Mouse (Mus musculus) kidney, postnatal 14 days (tissue): ENCODE results near the gene Lingo4.

Source experiments
- DNase-seq: peaks from one replicate; pipeline ENCODE4 v3.0.0; 2022; ENCODE audit warnings: mixed read lengths

The Lingo4 gene

DNA sequence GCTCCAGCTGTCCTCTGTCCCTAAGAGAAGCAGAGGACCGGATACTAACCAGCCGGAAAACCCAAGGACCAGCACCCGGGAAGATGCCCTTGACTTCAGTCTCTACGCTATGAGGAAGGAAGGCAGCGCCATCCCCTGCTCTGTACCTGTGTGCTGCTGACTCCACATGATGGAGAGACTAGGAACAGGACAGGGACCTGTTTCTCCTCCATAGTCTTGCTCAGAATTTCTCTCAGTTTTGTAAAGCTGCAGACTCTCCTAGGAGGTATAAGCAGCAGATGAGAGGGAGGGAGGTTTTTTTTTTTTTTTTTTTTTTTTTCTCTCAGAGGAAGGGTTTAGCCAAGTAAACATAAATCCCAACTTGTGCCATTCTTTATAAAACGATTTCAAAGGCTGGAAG is at the start of gene Lingo4:
Lingo4 (plus strand) TSS at position 301 of the 400 bp plus-strand sequence.
- DNase-seq, result no peak

DNA sequence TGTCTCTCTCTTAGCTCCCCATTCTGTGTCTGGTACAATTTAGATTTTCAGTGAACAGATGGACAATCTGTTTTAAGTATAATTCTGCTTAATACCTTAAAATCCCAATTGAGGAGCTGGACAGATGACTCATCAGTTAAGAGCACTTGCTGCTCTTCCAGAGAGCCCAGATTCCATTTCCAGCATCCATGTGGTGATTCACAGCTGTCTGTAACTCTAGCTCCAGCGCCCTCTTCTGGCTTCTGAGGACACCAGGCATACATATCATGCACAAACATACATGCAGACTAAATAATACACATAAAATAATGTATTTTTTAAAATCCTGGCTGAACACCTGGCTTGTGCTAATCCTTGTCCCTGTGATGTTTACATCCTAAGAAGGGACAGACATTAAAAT is 37.5 kb upstream of the Lingo4 start:
- DNase-seq, result no peak

GRCm38 (mm10) chr3:94362138-94362537 is 36.2 kb upstream of the Lingo4 start, which contains the start of gene C2cd4d:
C2cd4d (plus strand) TSS chr3:94362438.
- no peak for DNase-seq

GRCm38 (mm10) chr3:94363291-94364153 is 34.8 kb upstream of the Lingo4 start:
- DNase-seq, result peak; percentile 64

DNA sequence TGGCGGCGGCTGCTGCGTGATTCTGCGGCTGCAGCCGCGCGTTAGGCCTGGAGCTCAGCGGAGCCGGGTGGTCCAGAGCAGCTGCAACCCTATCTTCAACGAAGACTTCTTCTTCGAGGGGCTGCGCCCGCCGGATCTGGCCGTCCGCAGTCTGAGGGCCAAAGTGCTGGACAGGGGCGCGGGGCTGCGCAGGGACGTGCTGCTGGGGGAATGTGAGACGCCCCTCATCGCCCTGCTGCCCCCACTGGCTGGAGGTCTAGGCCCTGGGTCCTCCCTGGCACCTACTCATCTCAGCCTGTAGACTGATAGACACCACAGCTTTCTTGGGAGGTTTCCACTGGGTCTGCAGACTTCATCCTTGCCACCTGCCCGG is 34.2 kb upstream of the Lingo4 start:
- DNase-seq, result no peak

DNA sequence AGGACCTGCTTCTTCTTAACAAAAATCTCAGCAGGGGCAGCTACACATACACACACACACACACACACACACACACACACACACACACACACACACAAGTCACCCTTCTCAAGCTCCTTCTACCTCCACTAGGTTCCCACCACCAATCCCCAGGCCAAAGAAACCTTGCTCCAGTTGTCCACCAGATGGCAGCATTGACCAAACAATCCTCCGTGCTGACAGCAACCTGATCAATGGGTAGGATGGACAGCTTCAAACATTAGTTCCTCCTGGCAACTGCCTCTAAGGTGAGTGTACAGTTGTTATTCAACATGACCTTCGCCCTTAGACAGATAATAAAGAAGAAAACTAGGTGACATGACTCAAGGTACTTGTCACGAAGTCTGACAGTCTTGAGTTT is 31.6 kb upstream of the Lingo4 start:
- peak; percentile 81 for DNase-seq

- no peak for DNase-seq
Measured at GRCm38 (mm10) chr3:94367511-94367910, 30.8 kb upstream of the Lingo4 start.

DNA sequence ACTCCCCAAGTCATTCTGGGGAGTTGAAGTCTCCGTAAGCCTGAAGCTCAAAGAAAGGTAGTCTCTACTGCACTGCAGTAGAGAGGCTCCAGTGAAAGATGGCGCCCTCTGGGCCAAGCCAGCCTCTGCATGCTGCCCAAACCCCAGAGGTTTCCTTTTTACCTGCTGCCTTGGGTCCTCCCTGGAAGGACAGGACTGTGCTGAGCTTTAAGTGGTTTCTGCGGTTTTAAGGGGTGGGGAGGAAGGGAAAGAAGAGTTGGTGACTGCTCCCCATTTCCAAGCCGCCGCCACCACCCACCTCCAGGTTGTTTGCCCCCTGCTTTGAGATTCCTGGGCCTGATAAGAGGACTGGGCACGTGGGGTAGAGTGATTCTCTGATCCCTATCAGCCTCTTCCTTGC is 29.7 kb upstream of the Lingo4 start:
- DNase-seq, result no peak

DNA sequence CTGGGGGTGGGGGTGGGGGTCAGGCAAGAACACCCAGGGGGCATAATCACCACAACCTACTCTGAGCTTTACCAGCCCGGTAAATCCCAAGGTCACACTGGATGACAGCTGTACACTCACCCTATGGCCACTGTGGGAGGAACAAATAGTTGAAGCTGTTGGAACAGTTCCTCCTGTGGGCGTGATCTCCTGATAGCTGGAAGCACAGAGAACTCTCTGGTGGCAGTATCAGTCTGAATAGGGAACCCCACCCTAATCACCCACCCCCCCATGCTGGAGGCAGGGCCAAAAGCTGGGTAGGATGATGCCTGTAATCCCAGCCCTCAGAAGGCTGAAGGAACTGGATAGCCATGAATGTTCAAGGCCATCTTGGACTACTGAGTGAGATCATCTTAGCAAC is 28.6 kb upstream of the Lingo4 start:
- DNase-seq, result no peak

DNA sequence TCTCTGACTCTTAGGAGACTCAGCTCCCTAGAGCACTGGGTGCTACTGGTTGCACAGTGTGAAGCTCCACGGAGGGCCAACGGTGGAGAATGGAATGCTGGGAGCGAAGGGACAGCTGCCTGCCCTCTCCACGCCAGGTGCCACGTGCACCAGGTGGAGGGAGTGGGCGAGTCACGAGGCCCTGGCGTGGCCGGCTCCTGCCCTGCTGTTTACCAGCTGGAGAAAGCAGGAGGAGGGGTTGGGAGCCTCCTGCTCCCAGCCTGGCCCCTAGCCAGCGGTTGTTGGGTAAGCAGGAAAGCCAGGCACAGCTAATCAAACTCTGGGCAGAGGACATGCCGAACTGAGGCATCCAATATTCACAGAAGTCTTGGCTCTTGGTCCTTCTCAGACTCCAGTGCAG is 26.7 kb upstream of the Lingo4 start:
- DNase-seq, result peak; percentile 95

- DNase-seq, result no peak
Measured at GRCm38 (mm10) chr3:94372038-94372437, 26.3 kb upstream of the Lingo4 start.

DNA sequence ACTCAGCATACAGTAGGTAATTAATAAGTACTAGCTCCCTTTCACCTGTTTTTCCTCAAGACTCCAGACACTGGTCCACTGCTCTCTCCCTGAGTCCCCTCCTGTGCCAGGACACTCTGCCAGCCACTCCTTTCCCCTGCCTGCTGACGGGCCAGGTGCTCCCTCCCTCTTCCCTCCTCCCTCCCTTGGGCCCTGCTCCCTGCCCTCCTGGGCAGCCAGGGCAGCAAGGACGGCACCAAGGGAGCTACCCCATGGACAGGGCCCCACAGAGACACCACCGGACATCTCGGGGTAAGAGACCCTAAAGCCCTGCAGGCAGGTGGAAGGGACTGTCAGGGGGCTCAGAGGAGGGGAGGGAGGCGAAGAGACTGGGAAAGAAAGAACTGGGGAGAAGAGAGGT is 25.7 kb upstream of the Lingo4 start, which contains the start of gene Rorc:
Rorc (plus strand) TSS at position 154 of the 400 bp plus-strand sequence.
- peak; percentile 86 for DNase-seq

GRCm38 (mm10) chr3:94373090-94373489 is 25.2 kb upstream of the Lingo4 start:
- DNase-seq, result peak; percentile 51

GRCm38 (mm10) chr3:94373597-94374011 is 24.7 kb upstream of the Lingo4 start:
- DNase-seq, result peak; percentile 83

DNA sequence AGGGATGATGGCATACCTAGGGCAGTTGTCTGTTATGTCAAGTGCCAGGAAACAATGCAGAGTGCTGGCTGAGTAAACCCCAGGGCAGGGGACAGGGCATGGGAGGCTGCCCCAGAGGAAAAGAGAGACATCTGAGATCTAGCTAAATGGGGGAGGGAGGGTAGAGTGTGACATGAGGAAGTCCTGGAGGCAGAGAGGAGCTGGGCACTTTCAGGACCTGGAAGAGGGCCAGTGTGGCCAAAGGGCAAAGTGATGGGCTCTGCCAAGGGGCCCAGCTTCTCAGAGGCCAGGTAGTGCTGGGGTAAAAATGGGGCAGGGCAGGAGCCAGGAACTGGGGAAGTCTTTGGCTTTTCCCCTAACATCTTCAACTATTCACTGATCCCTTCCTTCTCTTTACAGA is 23.7 kb upstream of the Lingo4 start:
- DNase-seq, result peak; percentile 83

DNA sequence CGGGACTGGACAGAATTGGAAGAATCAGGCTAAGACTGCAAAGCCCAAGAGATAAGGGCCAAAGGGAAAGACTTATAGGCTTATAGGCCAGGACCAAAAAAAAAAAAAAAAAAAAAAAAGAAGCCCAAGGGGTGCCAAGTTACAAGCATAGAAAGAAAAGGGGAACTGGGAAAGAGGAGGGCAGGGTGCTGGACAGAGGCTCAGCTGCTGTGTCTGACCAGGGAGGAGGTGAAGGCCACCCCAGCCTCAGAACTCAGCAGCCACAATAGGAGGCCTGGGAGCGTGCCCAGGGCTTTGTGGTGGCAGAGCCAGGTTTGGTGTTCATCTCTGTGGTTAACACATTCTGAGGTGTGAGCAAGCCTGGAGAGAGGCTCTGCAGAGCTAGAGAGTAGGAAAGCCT is 23.2 kb upstream of the Lingo4 start:
- DNase-seq, result no peak

DNA sequence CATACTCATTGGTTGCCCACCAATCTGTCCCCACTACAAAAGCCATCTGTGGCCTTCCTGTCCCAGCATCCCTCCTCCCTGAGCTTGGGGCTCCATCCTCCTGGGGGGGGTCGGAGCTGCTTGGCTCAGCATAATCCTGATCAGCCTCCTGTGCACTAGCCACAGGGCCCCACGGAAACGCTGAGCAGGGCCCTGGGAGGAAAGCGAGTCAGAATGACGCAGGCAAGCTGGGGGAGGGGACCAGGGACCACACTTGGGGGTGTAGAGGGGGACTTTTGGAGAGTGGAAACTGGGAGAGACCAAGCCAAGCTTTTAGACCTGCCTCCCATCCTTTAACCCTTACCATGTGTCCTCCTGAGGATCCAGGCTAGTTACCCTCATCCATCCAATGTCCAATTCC is 22.5 kb upstream of the Lingo4 start:
- no peak for DNase-seq

- DNase-seq, result no peak
Measured at GRCm38 (mm10) chr3:94377028-94377923, 21.0 kb upstream of the Lingo4 start.

DNA sequence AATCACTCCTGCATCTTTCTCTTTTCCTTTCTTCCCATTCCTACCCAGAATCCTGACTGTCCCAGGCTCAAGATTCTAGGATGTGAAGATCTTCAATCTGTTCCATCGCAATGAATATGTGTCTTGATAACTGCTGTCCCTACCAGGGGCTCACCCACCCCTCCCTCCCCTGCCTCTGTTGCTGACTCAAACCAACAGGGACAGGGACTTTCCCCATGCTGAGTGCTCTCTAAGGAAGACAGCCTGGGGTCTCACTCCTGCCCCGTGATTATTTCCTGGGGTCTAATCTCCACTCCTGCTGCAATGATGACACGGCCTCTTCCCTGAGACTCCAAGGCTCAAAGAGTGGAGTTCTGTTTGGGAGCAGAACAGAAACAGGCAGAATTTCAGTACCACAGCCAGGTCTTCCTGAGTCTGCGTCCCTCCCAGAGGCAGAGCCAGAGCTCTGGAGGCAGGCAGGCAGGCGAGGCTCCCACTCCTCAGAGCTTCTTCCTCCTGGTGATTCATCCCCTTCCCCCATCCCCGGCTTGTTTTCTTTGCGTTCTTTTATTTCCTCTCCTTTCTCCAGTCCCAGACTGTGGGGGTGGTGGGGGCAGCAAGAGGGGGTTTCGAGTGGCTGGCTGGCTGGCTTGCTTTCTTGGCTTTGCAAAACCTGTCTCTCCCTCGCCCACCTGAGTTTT is 18.3 kb upstream of the Lingo4 start:
- no peak for DNase-seq

DNA sequence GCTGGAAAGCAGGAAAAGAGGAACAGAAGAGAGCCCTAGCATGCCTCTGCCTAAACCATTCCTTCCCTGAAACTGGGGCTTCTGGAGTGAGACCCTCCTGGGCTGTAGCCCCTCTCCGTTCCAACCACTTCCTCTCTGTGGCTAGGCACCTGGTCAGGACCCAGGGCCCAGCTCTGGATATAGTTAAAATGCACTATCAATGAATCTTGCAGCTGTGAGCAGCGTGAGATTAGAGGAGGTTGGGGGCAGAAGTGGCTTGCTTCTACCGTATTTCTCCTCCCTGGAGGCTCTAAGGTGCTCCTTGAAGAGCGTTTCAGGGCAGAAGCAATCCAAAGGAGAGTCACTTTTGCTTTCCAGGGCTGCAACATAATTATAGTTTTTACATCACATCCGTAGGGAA is 16.0 kb upstream of the Lingo4 start:
- no peak for DNase-seq

- no peak for DNase-seq
Measured at GRCm38 (mm10) chr3:94383476-94383875, 14.8 kb upstream of the Lingo4 start.

GRCm38 (mm10) chr3:94386671-94387070 is 11.6 kb upstream of the Lingo4 start:
- no peak for DNase-seq

DNA sequence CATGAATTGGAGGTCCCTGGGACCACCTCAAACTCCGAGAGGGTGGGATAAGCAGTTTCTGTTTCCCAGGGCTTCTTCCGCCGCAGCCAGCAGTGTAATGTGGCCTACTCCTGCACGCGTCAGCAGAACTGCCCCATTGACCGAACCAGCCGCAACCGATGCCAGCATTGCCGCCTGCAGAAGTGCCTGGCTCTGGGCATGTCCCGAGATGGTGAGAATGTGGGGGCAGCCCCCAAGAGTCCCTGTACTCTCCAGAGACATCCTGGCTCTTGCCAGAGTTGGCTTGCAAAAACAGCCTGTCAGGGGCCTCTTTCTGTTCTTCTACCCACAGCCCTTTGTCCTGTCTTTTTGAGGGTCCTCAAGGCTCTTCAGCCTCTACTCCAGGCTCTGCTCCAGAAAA is 10.9 kb upstream of the Lingo4 start:
- DNase-seq, result no peak
